Mouse (Mus musculus) naive thymus-derived CD4-positive, alpha-beta T cell, adult 2 months (primary cell): ENCODE data around the gene Gphn.
"Not testable (repeated sequence)": the region's sequence is repeated elsewhere in the genome, so short reads cannot be mapped to it uniquely, and the experiment has no call there.

Experiments used
- DNase-seq: peaks from one replicate; pipeline ENCODE4 v3.0.0-alpha.2; 2011; ENCODE audit warnings: low read depth

Gphn gene

DNA sequence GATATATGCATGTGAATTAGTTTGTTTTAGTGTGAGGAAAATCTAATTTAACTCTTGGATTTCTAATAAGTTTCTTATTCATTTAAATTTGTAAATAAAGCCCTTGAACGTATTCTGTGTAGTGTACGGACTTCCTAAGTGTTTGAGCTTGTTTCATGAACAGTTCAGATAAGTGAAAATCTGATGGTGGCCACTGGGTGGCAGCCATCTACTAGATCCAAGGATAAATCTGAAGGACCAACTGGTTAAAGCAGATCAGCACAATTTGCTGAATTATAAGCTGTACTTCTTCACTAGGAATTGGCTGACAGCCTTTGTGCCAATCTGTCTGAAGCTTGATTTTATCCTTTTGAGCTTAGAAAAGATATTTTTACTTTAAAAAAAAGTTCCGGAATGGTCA is 105.9 kb downstream of the Gphn start:
- peak; percentile 53 for DNase-seq

DNA sequence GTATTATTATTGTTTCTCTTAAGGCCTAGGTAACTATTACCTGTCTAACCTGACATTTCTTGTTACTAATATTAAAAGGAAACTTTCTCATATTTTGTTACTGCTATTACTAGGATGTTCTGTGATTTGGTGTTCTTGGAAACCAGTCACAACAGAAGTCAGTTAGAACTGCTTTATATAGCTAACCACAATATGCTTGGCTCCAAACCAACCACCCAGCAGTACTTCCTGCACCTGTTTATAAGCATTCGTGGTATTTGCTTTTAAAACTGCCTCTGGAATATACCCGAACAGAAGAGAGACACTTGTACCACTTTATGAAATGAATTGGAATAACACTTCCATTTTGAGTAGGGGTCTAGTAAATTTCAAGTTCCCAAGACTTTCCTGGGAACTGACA is 130.3 kb downstream of the Gphn start:
- peak; percentile 56 for DNase-seq

GRCm38 (mm10) chr12:78389267-78389666 is 163.1 kb downstream of the Gphn start:
- no peak for DNase-seq

DNA sequence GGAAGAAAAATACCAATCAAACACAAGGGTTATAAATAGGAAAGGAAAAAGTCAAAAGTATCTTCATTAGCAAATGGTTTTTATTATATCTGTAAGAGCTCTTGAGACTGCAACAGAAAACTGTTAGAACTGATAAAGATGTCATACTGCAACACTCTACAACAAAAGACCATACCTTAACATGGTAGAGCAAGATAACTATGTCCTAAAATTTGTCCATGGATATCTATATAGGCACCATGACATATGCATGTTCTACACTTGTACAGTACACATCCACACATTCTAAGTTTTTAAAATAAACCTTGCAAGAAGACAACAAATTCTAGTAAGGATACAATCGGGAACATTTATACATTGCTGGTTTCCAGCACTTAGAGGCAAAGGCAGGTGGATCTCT is 169.1 kb downstream of the Gphn start:
- DNase-seq, result no peak

DNA sequence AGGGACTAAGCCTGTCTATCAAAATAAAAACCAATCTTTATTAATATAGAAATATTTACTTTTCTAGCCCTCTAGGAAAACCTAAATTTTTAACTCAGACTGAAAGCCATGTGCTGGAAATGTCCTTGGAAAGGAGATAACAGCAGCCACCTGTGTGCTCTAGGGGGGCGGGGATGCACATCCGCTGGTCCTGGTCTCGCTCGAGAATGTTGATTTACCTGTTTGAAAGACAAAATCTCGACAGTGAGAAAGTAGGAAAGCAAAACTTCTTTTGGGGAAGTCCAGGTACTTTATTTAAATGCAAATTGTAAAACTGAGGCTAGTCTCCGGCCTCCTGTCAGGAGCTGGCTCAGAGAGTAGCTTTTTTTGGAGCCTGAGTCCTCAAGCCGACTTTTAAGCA is 181.3 kb downstream of the Gphn start:
- not testable (repeated sequence) for DNase-seq

GRCm38 (mm10) chr12:78522176-78522575 is 296.0 kb downstream of the Gphn start:
- DNase-seq, result no peak

DNA sequence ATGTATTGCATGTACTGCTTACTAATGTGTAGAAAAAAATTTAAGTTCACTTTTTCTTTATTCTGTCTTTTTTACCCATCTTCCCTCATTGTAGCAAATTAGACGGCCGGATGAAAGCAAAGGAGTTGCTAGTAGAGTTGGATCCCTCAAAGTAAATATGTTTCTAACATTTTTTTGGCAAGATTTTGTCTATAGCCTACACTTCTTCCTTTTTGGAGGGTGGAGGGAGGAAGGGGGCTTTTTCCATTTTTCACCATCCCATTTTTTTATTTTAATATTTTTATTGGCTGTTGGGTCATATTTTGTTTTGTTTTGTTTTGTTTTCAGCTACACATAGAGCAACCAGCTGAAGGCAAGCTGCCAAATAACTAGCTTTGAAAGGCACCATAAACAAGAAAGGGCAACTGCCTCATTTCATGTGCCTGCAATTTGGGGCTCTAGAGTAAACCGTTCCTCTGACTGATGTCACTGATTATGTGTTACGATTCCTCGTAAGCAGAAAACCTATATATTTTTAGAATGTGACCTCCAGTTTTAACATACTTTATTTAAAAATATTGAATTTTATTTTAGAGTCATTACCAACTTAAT is 296.7 kb downstream of the Gphn start:
- DNase-seq, result no peak

- not testable (repeated sequence) for DNase-seq
Observed at GRCm38 (mm10) chr12:78537590-78537989, 311.4 kb downstream of the Gphn start.

GRCm38 (mm10) chr12:78550913-78551312 is 324.7 kb downstream of the Gphn start:
- no peak for DNase-seq

DNA sequence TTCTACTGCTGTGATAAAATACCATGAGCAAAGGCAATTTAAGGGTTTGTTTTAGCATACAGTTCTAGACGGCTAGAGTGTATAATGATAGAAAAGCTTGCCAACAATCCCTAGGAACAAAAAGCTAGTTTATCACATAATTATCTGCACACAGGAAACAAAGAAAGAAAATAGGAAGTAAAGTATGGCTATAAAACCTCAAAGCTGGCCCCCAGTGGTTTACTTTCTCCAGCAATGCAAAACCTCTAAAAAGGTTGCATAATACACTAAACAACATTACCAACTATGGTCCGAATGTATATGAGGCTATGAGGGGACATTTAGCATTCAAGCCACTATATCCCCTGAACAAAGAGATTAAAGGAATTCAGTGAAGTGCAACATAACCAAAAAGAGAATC is 405.6 kb downstream of the Gphn start:
- no peak for DNase-seq

DNA sequence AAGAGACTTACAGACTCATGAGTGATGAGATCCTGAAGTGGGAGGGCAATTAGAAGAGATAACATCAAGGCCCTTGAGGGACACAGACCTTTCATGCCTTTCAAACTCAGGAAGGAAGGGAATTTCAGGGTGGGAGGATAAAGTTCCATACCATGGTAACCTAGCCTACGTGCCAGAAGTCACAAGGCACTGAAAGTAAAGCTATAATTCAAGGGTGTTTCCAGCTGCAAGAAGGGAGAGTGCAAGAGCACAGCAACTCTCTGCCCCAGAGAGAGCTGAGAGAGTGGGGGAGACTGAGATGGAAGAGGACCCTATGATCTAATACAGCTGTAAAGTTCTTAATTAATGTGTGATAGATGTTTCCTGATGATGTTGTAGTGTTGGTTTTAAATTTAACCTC is 413.3 kb downstream of the Gphn start:
- DNase-seq, result no peak

- no peak for DNase-seq
Observed at GRCm38 (mm10) chr12:78640086-78640485, 413.9 kb downstream of the Gphn start.

- no peak for DNase-seq
Observed at GRCm38 (mm10) chr12:78641220-78641619, 415.0 kb downstream of the Gphn start.

GRCm38 (mm10) chr12:78643691-78644090 is 417.5 kb downstream of the Gphn start:
- DNase-seq, result no peak

- DNase-seq, result no peak
Observed at GRCm38 (mm10) chr12:78645282-78645681, 419.1 kb downstream of the Gphn start.

- DNase-seq, result no peak
Observed at GRCm38 (mm10) chr12:78659718-78660304, 433.6 kb downstream of the Gphn start.

- DNase-seq, result no peak
Observed at GRCm38 (mm10) chr12:78678101-78678806, 452.1 kb downstream of the Gphn start.

DNA sequence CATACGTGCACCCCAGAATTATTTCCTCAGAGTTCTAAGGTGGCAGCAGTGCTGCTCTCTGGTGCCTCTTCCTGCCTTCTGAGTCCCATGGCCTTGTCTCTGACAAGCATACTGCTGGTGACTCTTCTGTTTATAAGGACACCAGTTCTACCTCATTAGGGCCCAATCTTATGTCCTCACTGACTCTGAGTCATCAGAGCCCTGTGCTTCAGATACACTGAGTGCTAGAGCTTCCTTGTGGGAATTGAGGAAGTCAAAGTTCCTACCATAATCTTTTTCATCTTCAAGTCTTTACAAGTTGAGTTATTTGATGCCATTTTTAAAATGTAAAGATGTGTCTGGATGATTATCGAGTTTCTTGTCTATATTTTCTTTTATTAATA is 452.6 kb downstream of the Gphn start:
- no peak for DNase-seq

DNA sequence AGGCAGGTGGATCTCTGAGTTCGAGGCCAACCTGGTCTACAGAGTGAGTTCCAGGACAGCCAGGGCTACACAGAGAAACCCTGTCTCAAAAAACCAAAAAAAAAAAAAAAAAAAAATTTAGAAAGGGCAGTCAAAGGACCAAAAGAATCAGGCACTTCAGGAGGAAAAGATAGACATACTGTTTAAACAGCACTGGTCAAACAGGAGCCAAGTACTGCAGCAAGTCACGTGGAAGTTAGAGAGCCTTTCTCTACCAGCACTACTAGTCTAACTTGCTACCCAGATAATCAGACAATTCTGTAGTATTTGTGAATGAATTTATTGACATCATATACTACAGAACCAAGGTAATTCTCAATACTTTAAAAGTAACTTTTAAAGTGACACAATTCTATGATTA is 454.9 kb downstream of the Gphn start:
- no peak for DNase-seq

GRCm38 (mm10) chr12:78682279-78682678 is 456.1 kb downstream of the Gphn start:
- DNase-seq, result no peak

GRCm38 (mm10) chr12:78685669-78686215 is 459.6 kb downstream of the Gphn start:
- DNase-seq, result peak; percentile 35

DNA sequence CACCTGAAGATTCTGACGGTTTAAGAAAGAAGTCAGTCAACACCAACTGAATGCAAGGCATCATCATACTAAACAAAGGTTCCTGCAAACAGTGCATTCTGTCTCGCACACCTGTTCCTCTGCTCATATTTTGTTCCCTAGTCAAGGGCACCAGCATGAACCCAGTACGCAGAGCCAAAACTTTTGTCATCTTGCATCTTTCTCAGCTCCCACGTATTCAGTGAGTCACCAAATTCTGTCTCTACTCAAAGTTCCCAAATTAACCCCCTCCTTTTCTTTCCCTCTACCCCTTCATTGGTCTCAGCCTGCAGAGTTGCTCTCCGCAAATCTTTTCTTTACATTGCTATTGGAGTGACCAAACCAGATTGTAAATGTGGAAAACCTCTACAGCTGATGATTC is 462.7 kb downstream of the Gphn start:
- no peak for DNase-seq

DNA sequence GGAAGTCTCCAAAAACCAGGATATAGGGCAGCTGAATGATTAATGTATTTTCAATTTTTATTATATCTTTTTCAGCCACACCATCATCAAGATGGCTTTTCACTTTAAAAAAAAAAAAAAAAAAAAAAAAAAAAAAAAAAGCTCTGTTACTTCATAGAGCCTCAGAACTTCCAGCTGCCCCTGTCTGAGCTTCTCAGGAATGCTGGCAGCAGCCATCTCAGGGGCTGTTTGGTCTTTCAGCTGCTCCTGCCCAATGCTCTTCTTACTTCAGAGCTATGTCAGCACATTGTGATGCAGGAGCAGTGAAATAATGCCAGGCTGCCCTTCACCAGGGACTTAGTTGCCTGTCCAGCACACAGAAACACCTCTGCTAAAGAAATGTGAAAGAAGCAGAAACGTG is 465.1 kb downstream of the Gphn start, which contains the start of gene Fam71d:
Fam71d (plus strand) TSS at position 211 of the 400 bp plus-strand sequence.
- no peak for DNase-seq
